In genomic region chr19:4578799-4579198, GRCm38 (mm10) we compare ENCODE assay signal across 11 mouse cellular contexts. TPM values are rescaled to one million over a fixed set of nuclear protein-coding genes. Genes with fewer than 3 reads are reported as not detected.
DNase-seq lines count a peak whose midpoint lies in the region; ATAC-seq and TF ChIP-seq lines count a peak whose summit lies in the region.
"Had no signal": no experiment of that assay in that cellular context is flagged by ENCODE, and none has a peak within 500 bp of the region (broad histone marks: within the 10 kb centered on the region; RNA-seq: fewer than 3 reads in every experiment).

No protein-coding gene starts in this region.

- no peak overlapping the region for H3K27ac ChIP-seq in left cerebral cortex, adult 2 months
- H3K27ac ChIP-seq in midbrain, embryonic 15.5 days: no peak overlapping the region
- H3K27ac ChIP-seq: forebrain, embryonic 13.5 days; limb, embryonic 13.5 days had no signal

- no peaks in the 10 kb centered on the region for H3K4me1 ChIP-seq in midbrain, embryonic 15.5 days
- H3K4me1 ChIP-seq: forebrain, embryonic 13.5 days; limb, embryonic 13.5 days had no signal

- no peak for TF ChIP-seq CTCF in left cerebral cortex, adult 2 months (IDR thresholded peaks at IDR 0.05)

- no peaks in the 10 kb centered on the region for H3K36me3 ChIP-seq in midbrain, embryonic 15.5 days (replicated peaks)
- H3K36me3 ChIP-seq: limb, embryonic 13.5 days had no signal

- H3K9ac ChIP-seq in midbrain, embryonic 15.5 days: no peak overlapping the region
- H3K9ac ChIP-seq: forebrain, embryonic 13.5 days; limb, embryonic 13.5 days had no signal

- no peak for ATAC-seq in midbrain, embryonic 15.5 days (replicated peaks)
- ATAC-seq: activated CD4-positive, CD25-positive, alpha-beta regulatory T cell, adult 4 months; forebrain, embryonic 13.5 days; midbrain, embryonic 16.5 days had no signal

- peak; percentile 40 for DNase-seq in left cerebral cortex, postnatal 4 days
- no peak for DNase-seq in left cerebral cortex, adult 2 months (ENCODE audit: extremely low spot score in 1 of 2, low spot score in 2 of 2)
- peak; percentile 60 to 71 for DNase-seq in cerebellum, adult 18-20 months
- peak; percentile 58 to 64 for DNase-seq in heart, postnatal 10 days
- peak; percentile 66 for DNase-seq in lung, postnatal 25 days (ENCODE audit: low spot score)
- DNase-seq in spleen, postnatal 14 days (ENCODE audit: low spot score in 2 of 2): no peak

- no peaks in the 10 kb centered on the region for H3K27me3 ChIP-seq in midbrain, embryonic 15.5 days (replicated peaks)
- H3K27me3 ChIP-seq: forebrain, embryonic 13.5 days; limb, embryonic 13.5 days had no signal

- no peak overlapping the region for H3K4me2 ChIP-seq in midbrain, embryonic 15.5 days
- H3K4me2 ChIP-seq: forebrain, embryonic 13.5 days; limb, embryonic 13.5 days had no signal

- 88% methylated on average over 2 of the region's 2 CpGs for WGBS in midbrain, embryonic 15.5 days

- intact Hi-C loops in left cerebral cortex, postnatal 4 days (cut with DNase I): no loop called here
- intact Hi-C loops in left cerebral cortex, adult 2 months (cut with DNase I): no loop called here
- intact Hi-C loops in heart, postnatal 10 days (cut with DNase I): no loop called here

- no peak overlapping the region for H3K4me3 ChIP-seq in left cerebral cortex, adult 2 months
- no peak overlapping the region for H3K4me3 ChIP-seq in midbrain, embryonic 15.5 days
- H3K4me3 ChIP-seq: forebrain, embryonic 13.5 days; limb, embryonic 13.5 days had no signal

- no peaks in the 10 kb centered on the region for H3K9me3 ChIP-seq in midbrain, embryonic 15.5 days
- H3K9me3 ChIP-seq: forebrain, embryonic 13.5 days; limb, embryonic 13.5 days had no signal

RNA-seq across cellular contexts. Expression of gene Lrfn4, which starts 36.7 kb away (rescaled TPM):
- total RNA-seq in left cerebral cortex, postnatal 4 days (2021): 10 to 100 TPM; 85.3 to 88.6 TPM
- 10 to 100 TPM; 41.2 to 44.9 TPM for total RNA-seq in left cerebral cortex, adult 2 months (2021)
- 10 to 100 TPM; 12.6 to 16.0 TPM for total RNA-seq in heart, postnatal 10 days (2021)
- 12.7 and 13.9 TPM in 2 replicates for polyA plus RNA-seq in midbrain, embryonic 15.5 days (2015; fragmentation: Nextera tagmentation; extraction: Ambion mirVana)

RNA-seq across cellular contexts. Expression of gene Rce1, which starts 46.6 kb away (rescaled TPM):
- 10 to 100 TPM; 26.4 to 27.5 TPM for total RNA-seq in left cerebral cortex, postnatal 4 days (2021)
- total RNA-seq in left cerebral cortex, adult 2 months (2021): 10 to 100 TPM; 26.4 to 30.6 TPM
- total RNA-seq in heart, postnatal 10 days (2021): 10 to 100 TPM; 14.9 to 16.2 TPM
- 53.7 and 54.1 TPM in 2 replicates for polyA plus RNA-seq in midbrain, embryonic 15.5 days (2015; fragmentation: Nextera tagmentation; extraction: Ambion mirVana)

Comparison
In these comparisons a context has a peak if more than half of its experiments do, and no peak if none do; other contexts are left out.
1. DNase-seq: peak in left cerebral cortex, postnatal 4 days (single experiment), cerebellum, adult 18-20 months (2 of 2), heart, postnatal 10 days (2 of 2) and lung, postnatal 25 days (single experiment); none in left cerebral cortex, adult 2 months (0 of 2) and spleen, postnatal 14 days (0 of 2).